Mouse (Mus musculus) thymus, postnatal 14 days (tissue): ENCODE results near the gene C3.

Source experiments
- DNase-seq: peaks from one replicate; pipeline ENCODE4 v3.0.0; 2021

Gene C3

DNA sequence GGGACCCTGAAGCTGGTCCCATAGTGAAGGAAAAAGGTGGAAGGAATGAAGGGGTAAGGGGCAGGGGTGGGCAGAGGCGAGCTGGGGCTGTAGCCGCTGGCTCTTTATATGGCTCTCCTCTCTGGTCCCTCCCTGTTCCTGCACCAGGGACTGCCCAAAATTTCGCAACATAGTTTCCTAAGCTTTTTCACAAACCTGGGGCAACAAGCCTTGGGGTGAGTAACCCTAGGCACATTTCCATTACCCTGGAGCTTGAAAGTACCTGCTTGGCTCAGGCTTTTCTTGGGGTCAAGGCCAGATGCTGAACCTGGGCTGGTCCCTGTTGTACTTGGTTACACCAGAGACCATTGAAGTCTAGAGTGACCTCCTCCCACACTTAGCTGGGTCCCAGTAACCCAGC is at the start of gene C3:
TSS of gene C3 (minus strand) at position 123 of the 400 bp plus-strand sequence.
- no peak for DNase-seq

DNA sequence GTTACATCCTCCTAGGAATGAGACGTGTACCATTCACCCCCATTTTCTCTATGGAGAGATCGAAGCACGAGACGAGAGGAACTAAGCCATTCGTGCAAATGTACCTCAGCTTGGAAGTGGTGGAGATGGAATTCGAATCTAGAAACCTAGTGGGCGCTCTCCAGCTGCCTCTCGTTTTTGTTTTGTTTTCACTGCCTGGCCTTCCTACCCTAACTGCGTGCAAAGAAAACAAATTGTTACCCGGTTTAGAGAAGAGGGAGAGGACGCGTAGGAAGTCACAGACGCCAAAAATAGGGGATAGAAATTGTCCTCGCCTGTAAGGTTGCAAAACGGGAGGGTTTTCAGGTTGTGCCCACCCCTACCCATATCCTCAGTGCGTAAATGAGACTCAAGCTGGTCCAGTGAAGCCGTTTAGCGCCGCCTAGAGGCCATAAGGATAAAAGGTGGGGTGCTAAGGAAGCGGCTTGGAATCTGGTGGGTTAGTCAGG is 48.7 kb upstream of the C3 start:
- DNase-seq, result peak; percentile 76

DNA sequence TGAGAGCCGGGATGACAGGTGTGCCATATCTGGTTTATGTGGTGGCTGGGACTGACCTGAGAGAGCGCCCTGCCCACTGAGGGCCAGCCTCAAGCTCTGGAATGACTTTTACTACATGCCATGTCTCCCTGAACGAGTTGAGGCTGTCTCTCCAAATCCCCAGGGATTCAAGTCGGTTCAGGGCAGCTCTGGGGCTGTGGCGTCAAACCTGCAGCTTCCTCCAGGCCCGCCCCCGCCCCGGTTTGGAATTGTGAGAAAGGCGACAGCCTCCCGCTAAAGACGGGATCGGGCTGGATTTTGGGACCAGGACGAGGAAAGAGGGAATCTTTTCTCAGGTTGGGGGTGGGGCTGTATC is 48.0 kb upstream of the C3 start:
- peak; percentile 22 for DNase-seq

DNA sequence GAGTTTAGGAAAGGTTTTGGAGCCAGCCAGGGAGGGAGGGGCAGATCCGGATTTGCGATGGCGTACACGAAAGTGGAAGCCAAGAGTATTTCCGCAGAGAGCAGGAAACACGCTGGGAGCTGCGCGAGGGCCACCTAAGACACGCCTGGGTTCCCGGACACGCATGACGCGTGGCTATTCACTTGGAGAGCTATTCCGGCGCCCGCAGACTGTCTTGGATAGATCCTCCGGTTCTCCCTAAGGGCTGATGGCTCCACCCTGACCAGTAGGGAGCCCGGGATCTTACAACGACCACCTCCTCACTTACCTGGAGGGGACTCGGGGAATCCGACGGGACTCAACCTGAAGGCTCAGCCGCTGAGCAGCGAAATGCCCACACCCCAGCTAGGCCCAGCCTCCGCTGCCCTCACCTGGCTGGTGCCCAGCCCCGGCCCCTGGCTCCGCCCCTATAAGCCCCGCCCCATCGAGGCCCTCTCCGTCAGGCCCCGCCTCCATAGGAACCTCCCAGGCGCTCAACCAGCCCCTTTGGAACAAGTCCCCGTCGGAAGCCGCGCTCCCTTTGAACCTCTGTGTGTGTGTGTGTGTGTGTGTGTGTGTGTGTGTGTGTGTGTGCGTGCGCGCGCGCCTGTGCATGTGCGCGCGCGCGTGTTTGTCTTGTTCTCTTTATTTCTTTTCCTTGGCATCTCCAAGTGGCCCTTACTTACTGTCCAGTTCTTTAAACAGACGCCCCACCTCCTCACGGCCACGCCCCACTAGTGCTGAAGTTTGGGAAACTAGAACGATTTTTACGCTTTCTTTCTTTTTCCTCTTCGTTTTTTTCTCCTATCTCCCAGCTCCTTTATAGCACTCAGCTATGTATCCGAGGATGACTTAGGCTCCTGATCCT is 47.4 kb upstream of the C3 start:
- DNase-seq, result peak; percentile 91

DNA sequence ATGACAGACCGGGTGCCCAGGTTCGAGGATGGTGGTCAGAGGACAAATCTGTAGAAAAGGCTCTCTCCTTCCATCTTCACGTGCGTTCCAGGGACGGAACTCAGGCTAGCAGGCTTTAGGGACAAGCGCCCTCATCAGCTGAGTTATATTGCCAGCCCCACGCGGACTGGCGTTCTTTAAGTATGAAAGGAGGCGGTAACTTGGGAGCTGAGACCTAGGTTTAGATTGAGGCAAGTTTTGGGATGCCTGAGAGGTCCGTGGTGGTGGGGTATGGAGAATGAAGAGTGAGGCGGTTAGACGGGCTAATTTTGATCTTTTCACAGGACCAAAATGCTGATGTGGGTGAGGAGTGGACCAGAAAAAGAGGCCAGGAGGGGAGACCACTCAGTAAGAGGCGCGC is 46.8 kb upstream of the C3 start:
- no peak for DNase-seq

DNA sequence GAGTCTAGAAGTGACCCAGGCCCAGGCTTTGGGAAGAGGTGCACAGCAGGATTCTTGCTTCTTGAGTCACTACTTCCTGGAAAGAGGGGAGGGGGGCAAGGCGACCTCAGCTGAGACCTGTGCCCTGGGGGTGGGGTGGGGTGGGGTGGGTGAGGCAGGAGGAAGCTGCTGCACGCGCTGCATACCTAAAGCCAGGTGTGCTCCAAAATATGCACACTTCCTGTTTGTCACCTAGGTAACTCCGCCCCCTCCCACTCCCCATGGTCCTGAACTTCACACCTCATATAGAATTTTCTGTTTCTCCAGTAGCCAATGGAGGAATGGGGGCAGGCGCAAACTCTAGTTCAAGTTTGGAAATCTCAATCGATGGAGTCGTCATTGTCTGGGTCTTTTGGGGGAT is 45.9 kb upstream of the C3 start:
- DNase-seq, result peak; percentile 31

DNA sequence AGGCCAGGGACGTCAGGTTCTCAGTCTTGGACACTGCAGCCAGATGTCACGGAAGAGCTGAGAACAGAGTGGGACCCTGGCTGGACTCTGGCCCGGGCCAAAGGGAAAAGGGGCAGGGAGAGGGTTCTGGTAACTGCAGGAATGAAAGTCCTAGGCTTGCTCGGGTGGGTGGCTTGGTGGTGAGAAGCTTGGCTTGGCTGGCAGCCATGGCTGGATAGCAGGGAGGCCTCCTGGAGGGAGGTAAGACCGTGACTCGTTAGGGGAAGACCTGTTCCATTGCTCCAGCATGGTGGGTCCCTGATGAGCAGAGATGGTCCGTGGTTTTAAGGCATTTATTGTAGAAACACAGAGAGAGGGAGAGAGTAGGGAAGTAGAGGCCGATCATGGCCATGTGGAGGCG is 43.4 kb upstream of the C3 start:
- no peak for DNase-seq

DNA sequence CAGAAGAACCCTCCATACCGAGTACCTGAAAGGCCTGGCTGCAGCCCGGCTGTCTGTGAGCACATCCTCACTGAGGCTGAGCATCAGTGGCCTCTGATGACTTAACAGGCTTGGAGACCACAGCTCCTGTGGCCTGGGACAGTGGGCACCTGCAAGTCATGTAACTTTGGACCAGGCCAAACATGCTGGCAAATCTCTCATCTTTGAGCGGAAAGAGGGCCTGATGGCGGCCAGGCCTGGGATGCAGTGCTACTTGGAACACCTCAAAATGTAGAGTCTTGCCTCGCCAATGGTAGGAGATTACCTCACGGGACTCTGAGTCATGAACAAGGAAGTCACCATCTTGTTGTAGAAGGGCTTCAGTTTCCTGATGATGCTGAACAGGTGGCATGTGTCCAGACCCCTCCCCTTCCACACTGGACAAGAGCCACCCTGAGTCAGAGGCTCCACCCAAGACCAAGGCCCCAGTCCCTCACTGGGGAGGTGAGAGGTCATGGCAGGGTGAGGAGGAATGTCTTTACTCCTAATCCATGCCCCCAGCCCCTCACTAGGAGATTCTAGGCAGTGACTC is 39.7 kb upstream of the C3 start:
- DNase-seq, result no peak

DNA sequence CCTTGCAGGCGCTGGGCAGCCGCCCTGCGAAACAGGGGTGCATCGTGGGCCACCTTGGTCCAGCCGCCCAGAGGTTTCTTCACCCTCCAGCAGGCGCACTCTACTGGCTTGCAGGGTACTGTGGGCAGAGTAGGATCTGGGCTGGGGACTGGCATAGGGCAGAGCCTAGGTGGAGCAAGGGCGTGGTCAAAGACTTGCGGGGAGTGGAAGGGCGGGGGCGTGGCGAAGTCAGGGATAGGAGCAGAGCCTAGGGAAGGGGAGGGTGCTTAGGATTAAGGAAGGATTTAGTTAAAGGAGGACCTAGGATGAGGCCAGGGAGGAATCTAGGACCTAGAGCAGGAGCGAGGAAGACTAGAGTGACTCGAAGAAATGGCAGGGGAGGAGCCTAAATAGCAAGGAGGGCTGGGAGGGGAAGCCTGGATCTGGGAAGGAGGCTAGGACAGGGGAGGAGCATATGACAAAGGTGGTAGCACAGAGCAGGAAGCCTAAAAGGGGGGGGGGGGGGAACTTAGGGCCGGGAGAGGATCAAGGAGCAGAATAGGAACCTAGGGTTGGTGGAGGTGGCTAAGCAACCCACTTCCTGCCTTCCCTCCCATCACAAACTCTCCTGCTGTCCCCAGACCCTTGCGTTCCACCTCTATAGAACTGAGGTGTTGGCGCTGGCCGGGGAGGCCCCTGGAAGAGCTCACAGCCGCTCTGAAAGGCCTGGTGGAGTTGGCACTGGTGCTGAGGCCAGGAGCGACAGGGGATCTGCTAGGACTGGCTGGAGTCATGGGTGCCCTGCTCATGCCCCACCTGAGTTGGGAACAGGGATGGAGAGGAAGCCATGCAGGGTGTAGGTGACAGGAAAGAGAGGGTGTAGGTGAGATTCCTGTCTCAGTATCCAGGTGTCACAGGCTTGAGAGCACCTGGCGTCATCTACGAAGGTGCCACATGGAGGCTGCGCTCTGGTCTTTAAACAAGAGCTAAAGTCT is 37.3 kb upstream of the C3 start:
- peak; percentile 66 for DNase-seq

DNA sequence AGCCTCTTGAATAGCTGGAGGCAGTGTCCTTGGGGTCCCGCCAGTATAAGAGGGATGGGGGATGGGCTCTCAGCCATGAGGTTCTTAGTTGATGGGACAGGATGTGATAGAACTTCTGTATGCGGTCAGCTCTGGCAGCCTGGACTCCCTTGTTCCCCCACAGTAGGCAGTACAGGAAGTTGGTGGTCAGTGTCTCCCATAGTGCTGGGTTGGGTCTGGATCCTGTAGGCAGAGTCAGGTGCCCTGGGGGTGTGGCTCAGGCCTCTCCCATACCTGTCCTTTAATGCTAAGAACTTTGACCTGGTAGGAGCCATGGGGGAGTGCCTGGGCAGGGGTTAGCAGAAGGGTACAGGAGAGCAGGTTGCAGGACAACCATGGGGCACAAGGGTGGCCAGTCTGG is 36.2 kb upstream of the C3 start:
- DNase-seq, result no peak

DNA sequence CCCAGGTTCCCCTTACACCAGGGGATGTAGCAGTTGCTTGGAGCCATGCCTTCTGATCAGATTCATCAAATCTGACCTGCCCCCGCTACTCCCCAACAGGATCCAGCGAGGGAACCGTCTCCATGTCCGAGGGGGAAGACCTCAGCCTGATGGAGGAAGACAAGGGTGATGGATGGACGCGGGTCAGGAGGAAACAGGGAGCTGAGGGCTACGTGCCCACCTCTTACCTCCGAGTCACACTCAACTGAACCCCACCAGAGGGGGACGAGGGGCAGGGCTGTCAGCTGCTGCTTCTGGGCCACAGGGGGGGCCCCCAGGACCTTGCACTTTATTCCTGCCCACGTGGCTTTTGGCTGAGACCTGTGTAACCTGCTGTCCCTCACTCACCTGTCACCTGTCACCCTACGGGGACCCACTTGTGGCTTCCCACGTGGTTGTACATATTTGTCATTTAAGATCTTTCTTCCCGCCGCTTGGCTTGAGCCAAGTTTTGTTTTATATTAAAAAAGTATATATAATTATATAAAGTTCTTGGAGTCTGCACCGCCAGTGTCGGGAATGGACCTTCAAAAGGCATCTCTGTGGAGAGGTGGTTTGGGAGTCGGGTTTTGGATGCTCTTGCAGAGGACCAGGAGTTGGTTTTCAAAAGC is 35.1 kb upstream of the C3 start:
- DNase-seq, result no peak

DNA sequence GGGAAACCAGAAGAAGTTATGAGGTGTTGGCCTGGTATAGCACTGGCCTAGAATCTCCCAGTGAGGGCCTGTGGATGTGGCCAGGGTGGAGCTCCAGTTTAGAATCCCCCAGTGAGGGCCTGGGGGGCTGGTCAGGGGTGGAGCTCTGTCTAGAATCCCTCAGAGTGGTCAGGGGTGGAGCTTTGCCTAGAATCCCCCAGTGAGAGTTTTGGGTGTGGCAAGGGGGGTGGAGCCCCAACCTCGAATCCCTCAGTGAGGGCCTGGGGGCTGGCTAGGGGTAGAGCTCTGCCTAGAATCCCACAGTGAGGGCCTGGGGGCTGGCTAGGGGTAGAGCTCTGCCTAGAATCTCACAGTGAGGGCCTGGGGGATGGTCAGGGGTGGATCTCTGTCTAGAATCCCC is 33.9 kb upstream of the C3 start:
- no peak for DNase-seq

DNA sequence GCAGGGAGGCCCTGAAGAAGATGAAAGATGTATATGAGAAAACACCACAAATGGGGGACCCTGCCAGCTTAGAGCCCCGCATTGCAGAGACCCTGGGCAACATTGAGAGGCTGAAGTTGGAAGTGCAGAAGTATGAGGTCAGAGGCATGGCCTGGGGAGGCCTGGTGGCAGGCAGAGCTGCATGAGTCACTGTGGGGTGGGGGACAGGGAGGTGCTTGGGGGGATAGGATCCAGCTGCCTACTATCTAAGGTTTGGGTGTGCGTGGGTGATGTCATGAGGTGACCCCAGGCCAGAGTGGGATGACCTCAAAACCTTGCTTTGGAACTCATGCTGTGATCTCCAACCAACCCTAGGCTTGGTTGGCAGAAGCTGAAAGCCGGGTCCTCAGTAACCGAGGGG is 33.4 kb upstream of the C3 start:
- DNase-seq, result no peak

DNA sequence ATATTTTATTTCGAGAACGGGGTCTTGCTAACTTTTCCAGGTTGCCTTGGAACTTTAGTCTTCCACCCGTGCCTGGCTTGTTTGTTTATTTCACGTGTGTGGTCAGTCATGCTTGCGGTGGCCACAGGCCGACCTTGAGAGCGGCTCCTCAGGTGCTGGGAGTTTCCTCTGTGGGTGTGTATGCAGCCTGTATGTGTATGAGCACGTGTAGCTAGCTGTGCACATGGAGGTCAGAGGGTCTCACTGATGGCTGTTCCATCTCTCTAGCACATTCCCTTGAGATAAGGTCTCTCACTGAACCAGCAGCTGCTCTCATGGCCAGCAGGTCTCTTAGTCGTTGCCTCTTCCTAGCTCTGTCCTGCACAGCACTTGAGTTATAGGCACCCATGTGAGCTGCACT is 32.4 kb upstream of the C3 start:
- no peak for DNase-seq

DNA sequence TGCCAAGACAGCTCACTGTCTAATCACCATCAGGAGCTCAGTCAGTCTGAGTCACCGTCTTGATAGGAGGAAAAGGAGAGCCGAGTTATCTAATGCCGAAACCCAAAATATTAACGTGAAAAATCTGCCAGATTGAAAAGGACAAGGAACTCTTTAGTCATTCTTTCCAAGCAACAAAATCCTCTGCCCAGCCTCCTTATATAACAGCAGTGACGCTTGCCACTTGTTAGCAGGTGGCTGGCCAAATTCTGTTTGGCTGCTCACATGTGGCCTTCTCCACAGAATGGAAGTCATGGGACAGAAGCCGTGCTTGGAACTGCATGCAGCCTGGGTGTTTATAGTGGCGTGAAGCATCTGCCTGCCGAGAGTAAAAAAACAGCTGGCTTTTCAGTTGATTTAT is 31.8 kb upstream of the C3 start:
- DNase-seq, result no peak

DNA sequence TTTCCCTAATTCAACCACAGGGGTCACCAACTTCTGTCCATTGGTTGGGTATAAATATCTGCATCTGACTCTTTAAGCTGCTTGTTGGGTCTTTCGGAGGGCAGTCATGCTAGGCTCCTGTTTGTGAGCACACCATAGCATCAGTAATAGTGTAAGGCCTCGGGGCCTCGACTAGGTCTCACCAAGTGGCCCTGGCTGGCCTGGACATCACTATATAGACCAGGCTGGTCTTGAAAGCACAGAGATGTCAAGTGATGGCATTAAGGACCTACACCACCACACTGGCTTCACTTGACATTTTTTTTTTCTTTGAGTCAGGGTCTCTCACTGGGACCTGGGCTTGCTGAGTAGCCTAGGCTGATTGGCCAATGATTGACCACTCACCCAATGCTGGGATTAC is 30.3 kb upstream of the C3 start:
- DNase-seq, result no peak

DNA sequence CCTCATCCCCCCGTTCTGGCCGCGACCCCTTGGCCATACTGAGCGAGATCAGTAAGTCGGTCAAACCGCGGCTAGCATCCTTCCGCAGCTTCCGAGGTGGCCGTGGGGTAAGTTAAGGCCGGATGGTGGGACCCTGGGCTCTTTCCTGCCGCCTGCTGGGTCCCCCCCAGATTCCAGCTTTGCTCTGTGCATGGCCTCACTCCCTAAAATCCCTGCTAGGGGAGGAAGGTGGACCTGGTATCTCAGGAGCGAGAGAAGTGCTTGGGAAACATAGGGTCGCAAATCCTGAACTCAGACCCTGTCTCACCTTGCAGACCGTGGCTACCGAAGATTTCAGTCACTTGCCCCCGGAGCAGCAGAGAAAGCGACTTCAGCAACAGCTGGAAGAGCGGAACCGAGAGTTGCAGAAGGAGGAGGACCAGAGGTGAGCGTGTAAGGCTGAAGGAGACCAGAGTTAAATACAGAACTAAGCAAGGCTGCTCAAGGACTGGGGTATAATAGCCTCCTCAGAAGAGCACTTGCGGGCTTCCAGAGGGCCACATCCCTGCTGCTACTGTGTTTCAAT is 29.1 kb upstream of the C3 start:
- DNase-seq, result no peak

DNA sequence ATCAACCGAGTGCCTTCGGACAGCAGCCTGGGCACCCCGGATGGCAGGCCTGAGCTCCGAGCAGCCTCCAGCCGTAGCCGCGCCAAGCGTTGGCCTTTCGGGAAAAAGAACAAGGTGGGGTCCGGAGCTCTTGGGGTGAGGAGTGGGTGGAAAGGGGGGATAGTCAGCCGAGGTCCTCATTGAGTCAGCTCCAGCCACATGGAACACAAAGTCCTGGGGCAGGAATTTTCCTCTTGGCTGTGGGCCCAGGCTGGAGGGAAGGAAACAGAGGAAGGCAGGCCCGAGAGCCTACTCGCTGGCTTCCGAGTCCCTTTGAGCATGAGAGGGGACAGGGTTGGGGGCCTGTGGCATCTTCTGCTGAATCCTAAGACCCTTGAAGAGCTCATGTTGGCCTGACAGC is 27.4 kb upstream of the C3 start:
- no peak for DNase-seq

DNA sequence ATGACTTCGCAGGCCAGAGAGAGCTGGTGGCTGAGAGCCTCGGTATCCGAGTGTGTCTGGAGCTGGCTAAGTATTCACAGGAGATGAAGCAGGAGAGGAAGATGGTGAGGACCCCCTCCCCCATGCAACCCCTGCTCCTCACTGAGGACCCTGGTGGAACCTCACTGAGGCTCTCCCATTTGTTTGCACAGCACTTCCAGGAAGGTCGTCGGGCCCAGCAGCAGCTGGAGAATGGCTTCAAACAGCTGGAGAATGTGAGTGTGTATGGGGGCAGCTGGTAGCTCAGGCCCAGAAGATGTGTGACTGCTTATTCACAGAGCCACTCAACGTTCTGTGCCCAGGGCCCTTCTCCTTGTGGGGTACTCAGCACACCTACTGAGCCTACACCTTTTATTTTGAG is 25.4 kb upstream of the C3 start:
- no peak for DNase-seq

DNA sequence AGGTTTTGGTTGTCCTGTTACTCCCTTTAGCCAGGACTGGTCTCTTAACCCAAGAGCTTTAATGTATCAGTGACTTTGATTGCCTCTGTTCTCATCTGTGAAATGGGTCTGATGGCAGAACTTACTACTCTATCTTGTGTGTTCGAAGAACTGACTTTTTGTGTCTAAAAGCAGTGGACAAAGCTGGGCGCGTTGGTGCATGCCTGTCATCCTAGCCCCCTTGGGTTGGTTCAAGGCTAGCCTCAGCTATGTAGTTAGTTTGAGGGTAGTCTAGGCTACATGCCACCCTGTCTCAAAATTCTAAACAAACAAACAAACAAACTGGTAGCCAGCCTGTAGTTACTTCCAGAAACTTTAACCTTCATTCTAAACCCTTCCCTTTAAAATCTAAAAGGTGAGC is 23.5 kb upstream of the C3 start:
- no peak for DNase-seq

DNA sequence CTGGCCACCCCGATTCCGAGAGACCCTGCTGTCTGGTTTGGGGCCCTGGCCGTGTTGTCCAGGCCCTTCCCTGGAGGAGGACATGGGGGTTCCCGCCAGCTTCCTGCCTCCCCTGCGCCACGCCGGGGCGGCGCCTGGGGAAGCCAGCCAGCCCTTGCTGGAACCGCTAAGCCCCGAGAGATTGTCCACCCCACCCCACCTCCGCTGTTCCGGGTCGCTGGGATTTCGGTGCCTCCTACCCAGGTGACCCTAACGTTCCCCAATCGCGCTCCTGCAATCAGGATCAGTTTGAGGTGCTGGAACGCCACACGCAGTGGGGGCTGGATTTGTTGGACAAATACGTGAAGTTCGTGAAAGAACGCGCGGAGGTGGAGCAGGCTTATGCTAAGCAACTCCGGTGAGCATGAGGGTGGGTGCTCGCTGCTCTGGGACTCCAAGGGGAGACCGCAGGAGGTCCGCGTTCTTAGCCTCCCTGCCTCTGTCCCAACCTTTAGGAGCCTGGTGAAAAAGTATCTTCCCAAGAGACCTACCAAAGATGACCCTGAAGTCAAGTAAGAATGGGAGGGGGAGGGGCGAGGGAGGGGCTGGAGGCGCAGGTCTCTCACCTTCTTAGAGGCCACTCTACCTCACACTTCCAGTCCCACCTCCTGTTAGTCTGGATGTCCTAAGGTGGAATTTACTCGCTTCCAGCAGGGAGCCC is 22.7 kb upstream of the C3 start:
- peak; percentile 37 for DNase-seq
